Mouse (Mus musculus) lung, adult 2 months (tissue): ENCODE results near the gene Hoxc13.

ENCODE experiments used
- CTCF ChIP-seq: fragments of 200-500 bp; IDR thresholded peaks from 2 replicates; pipeline ENCODE4 v1.5.1; 2011; ENCODE audit warnings: mild to moderate bottlenecking, low read length, control low read depth; ENCODE audit not compliant: insufficient read depth
- POLR2A ChIP-seq: fragments of 200-500 bp; IDR thresholded peaks from 2 replicates; pipeline ENCODE4 v1.6.1; 2011; ENCODE audit warnings: low read depth, mild to moderate bottlenecking, control low read depth, low read length, borderline replicate concordance; ENCODE audit errors: extremely low read depth

DNA sequence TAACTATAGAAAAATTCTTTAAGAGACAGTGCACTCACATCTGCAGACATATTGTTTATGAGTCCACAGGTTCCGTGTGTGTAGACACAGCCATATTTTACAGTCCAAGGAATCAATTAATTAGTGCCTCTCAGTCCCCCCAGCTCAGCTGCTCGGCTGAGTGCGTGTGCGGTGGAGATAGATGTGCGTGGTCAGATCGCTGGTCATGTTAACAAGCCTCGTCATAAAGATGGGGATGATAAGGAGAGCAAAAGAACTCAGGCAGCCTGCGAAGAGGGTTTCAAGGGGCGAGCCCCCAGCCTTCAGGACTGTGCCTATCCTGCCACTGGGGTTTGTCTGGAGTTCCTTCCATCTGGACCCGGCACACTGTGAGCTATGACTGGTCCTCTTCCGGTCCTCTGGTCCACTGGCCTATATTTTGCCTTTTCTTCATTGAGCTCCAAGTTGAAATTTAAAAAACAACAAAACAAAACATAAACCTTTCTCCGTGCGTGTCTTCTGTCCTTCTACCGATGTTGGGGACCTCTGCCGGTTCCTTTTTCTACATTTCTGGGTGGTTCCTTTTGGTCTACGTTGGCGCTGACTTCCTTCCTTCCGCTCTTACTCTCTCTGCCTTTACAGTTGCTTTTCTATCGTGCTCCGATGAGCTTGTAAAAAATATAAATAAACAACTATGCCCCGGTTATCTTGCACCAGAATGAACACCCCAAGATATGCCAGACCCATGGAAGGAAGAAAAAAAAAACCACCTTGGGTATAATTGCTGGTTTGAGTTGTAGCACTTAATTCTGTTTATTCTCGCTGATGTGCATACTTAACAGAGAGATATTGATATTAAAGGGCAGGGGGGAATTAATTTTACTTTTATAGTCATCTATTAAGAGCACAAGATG, 24.5 kb downstream of the Hoxc13 start:
- TF ChIP-seq CTCF = no peak
- TF ChIP-seq POLR2A = no peak
